Mouse (Mus musculus): Measurements from ENCODE around the gene Phf23. TPM values are rescaled to one million over a fixed set of nuclear protein-coding genes. Genes with fewer than 3 reads are reported as not detected.

Phf23 gene
- polyA plus RNA-seq, 1 experiment from 2014 or later: 34.4 TPM

- Histone ChIP-seq H3K36me3 (ENCODE audit: control insufficient read depth, insufficient read depth, low read length) (peaks cover 7% of the 10 kb centered on the region; the same call in 1 of the 2 replicates), H3K4me3 (ENCODE audit: low read depth, low read length) (peak overlapping the region; percentile 97), H3K27me3 (ENCODE audit: control insufficient read depth, insufficient read depth, low read length) (no peaks in the 10 kb centered on the region), H3K27ac (replicated peaks) (peak overlapping the region; percentile 98), H3K4me2 (replicated peaks; ENCODE audit: low read depth) (peak overlapping the region; percentile 91), H3K4me1 (replicated peaks; ENCODE audit: control insufficient read depth, insufficient read depth) (no peaks in the 10 kb centered on the region; the same call in 1 of the 2 replicates), H3K9me3 (ENCODE audit: control insufficient read depth, low read length) (no peaks in the 10 kb centered on the region), H3K9ac (ENCODE audit: low read length) (peak overlapping the region; percentile 97)
- peak; percentile 99 for DNase-seq (ENCODE audit: low spot score)
- peak; percentile 95 for ATAC-seq (ENCODE audit: low FRiP score, low TSS enrichment)
- under 1% methylated on average over 36 of the region's 60 CpGs for whole genome bisulfite sequencing
- peak; percentile 71 for TF ChIP-seq EP300 (optimal IDR thresholded peaks at IDR 0.05)
- 0 out of 2 replicates have a peak, but pooled peaks have one; percentile 12 for TF ChIP-seq CTCF (IDR thresholded peaks at IDR 0.05; ENCODE audit: low read depth)
Observed at GRCm38 (mm10) chr11:69980196-69981140, 15.1 kb upstream of the Phf23 start.

- 0 out of 2 replicates have a peak, but pooled peaks have one; percentile 3 for ATAC-seq (ENCODE audit: low FRiP score, low TSS enrichment)
- no peaks in the 10 kb centered on the region for H3K27me3 ChIP-seq (ENCODE audit: control insufficient read depth, insufficient read depth, low read length)
- peak within 1 kb of the TSS; percentile 97 for H3K9ac ChIP-seq (ENCODE audit: low read length)
- DNase-seq (ENCODE audit: low spot score): no peak
- peak within 1 kb of the TSS; percentile 98 for H3K27ac ChIP-seq (replicated peaks)
- TF ChIP-seq EP300 (optimal IDR thresholded peaks at IDR 0.05) (no peak), CTCF (IDR thresholded peaks at IDR 0.05; ENCODE audit: low read depth) (no peak)
- peak within 1 kb of the TSS; percentile 91 for H3K4me2 ChIP-seq (replicated peaks; ENCODE audit: low read depth)
- no peaks in the 10 kb centered on the region; the same call in 1 of the 2 replicates for H3K4me1 ChIP-seq (replicated peaks; ENCODE audit: control insufficient read depth, insufficient read depth)
- H3K9me3 ChIP-seq (ENCODE audit: control insufficient read depth, low read length): no peaks in the 10 kb centered on the region
- H3K4me3 ChIP-seq (ENCODE audit: low read depth, low read length): peak within 1 kb of the TSS; percentile 97
- H3K36me3 ChIP-seq (ENCODE audit: control insufficient read depth, insufficient read depth, low read length): peaks cover 7% of the 10 kb centered on the region; the same call in 1 of the 2 replicates
- under 1% methylated on average over 32 of the region's 43 CpGs for WGBS
Observed at GRCm38 (mm10) chr11:69981141-69981762, 14.3 kb upstream of the Phf23 start, which contains the start of gene Ctdnep1. Gene Ctdnep1 (plus strand): TSS chr11:69981156.

- ATAC-seq (ENCODE audit: low FRiP score, low TSS enrichment): no peak
- TF ChIP-seq EP300 (optimal IDR thresholded peaks at IDR 0.05): no peak
- no peak for TF ChIP-seq CTCF (IDR thresholded peaks at IDR 0.05; ENCODE audit: low read depth)
- WGBS: 42% methylated on average over 8 of the region's 8 CpGs
Observed at GRCm38 (mm10) chr11:69982225-69982624, 13.4 kb upstream of the Phf23 start, which contains the start of gene Elp5. Gene Elp5 (minus strand): TSS chr11:69982517.

GRCm38 (mm10) chr11:69982877-69983276, 12.7 kb upstream of the Phf23 start:
- Histone ChIP-seq H3K9ac (ENCODE audit: low read length) (peak overlapping the region; percentile 13), H3K27me3 (ENCODE audit: control insufficient read depth, insufficient read depth, low read length) (no peaks in the 10 kb centered on the region), H3K4me1 (replicated peaks; ENCODE audit: control insufficient read depth, insufficient read depth) (no peaks in the 10 kb centered on the region; the same call in 1 of the 2 replicates), H3K4me2 (replicated peaks; ENCODE audit: low read depth) (peak overlapping the region; percentile 91), H3K9me3 (ENCODE audit: control insufficient read depth, low read length) (no peaks in the 10 kb centered on the region), H3K27ac (replicated peaks) (0 out of 2 replicates have a peak overlapping the region, but pooled peaks have one; percentile 3), H3K4me3 (ENCODE audit: low read depth, low read length) (no peak overlapping the region), H3K36me3 (ENCODE audit: control insufficient read depth, insufficient read depth, low read length) (peaks cover 7% of the 10 kb centered on the region; the same call in 1 of the 2 replicates)
- no peak for TF ChIP-seq EP300 (optimal IDR thresholded peaks at IDR 0.05)
- TF ChIP-seq CTCF (IDR thresholded peaks at IDR 0.05; ENCODE audit: low read depth): no peak
- no peak for ATAC-seq (ENCODE audit: low FRiP score, low TSS enrichment)
- 15% methylated on average over 5 of the region's 5 CpGs for WGBS
- DNase-seq (ENCODE audit: low spot score): no peak

More at GRCm38 (mm10) chr11:69982225-69982624, 13.4 kb upstream of the Phf23 start, which contains the start of gene Elp5:
- DNase-seq (ENCODE audit: low spot score): no peak
- Histone ChIP-seq H3K9ac (ENCODE audit: low read length) (peak within 1 kb of the TSS; percentile 97), H3K4me3 (ENCODE audit: low read depth, low read length) (peak within 1 kb of the TSS; percentile 97), H3K9me3 (ENCODE audit: control insufficient read depth, low read length) (no peaks in the 10 kb centered on the region), H3K27me3 (ENCODE audit: control insufficient read depth, insufficient read depth, low read length) (no peaks in the 10 kb centered on the region), H3K27ac (replicated peaks) (peak within 1 kb of the TSS; percentile 98), H3K4me2 (replicated peaks; ENCODE audit: low read depth) (peak within 1 kb of the TSS; percentile 91), H3K36me3 (ENCODE audit: control insufficient read depth, insufficient read depth, low read length) (peaks cover 7% of the 10 kb centered on the region; the same call in 1 of the 2 replicates), H3K4me1 (replicated peaks; ENCODE audit: control insufficient read depth, insufficient read depth) (no peaks in the 10 kb centered on the region; the same call in 1 of the 2 replicates)

GRCm38 (mm10) chr11:69983377-69983776, 12.2 kb upstream of the Phf23 start:
- Histone ChIP-seq H3K27ac (replicated peaks) (0 out of 2 replicates have a peak overlapping the region, but pooled peaks have one; percentile 3), H3K36me3 (ENCODE audit: control insufficient read depth, insufficient read depth, low read length) (peaks cover 11% of the 10 kb centered on the region), H3K27me3 (ENCODE audit: control insufficient read depth, insufficient read depth, low read length) (no peaks in the 10 kb centered on the region), H3K4me3 (ENCODE audit: low read depth, low read length) (no peak overlapping the region), H3K9me3 (ENCODE audit: control insufficient read depth, low read length) (no peaks in the 10 kb centered on the region), H3K4me1 (replicated peaks; ENCODE audit: control insufficient read depth, insufficient read depth) (no peaks in the 10 kb centered on the region; the same call in 1 of the 2 replicates), H3K9ac (ENCODE audit: low read length) (no peak overlapping the region), H3K4me2 (replicated peaks; ENCODE audit: low read depth) (peak overlapping the region; percentile 91)
- WGBS: 78% methylated on average over 4 of the region's 4 CpGs
- DNase-seq (ENCODE audit: low spot score) (no peak), ATAC-seq (ENCODE audit: low FRiP score, low TSS enrichment) (no peak)
- TF ChIP-seq CTCF (IDR thresholded peaks at IDR 0.05; ENCODE audit: low read depth) (no peak), EP300 (optimal IDR thresholded peaks at IDR 0.05) (no peak)

Measured in stomach, postnatal 0 days (tissue).